Mouse (Mus musculus): ENCODE measurements at regions not wholly inside any gene's neighbourhood (a gene's known extent, or its start where the extent isn't known, plus 50 kb on each side); places are given as distances from the start of the nearest gene placed in this dataset.

- in situ Hi-C loops (cut with MboI, MseI) = no loop called here
Measured at GRCm38 (mm10) chr12:14415543-14416181, 263.8 kb upstream of the Fam84a start.

GRCm38 (mm10) chr12:14411102-14411501 lies 259.2 kb upstream of the Fam84a start:
- in situ Hi-C loops (cut with MboI, MseI) = no loop called here

GRCm38 (mm10) chr12:14405796-14406195 lies 253.9 kb upstream of the Fam84a start:
- in situ Hi-C loops (cut with MboI, MseI) = no loop called here

- in situ Hi-C loops (cut with MboI, MseI) = no loop called here
Measured at GRCm38 (mm10) chr12:14376211-14376610, 224.4 kb upstream of the Fam84a start.

GRCm38 (mm10) chr12:14338244-14338799 lies 186.5 kb upstream of the Fam84a start:
- in situ Hi-C loops (cut with MboI, MseI) = no loop called here

- in situ Hi-C loops (cut with MboI, MseI) = no loop called here
Measured at GRCm38 (mm10) chr12:14337813-14338212, 186.0 kb upstream of the Fam84a start.

GRCm38 (mm10) chr12:14318693-14319092 lies 166.8 kb upstream of the Fam84a start:
- in situ Hi-C loops (cut with MboI, MseI) = no loop called here

- in situ Hi-C loops (cut with MboI, MseI) = no loop called here
Measured at GRCm38 (mm10) chr12:14316392-14316791, 164.5 kb upstream of the Fam84a start.

- in situ Hi-C loops (cut with MboI, MseI) = no loop called here
Measured at GRCm38 (mm10) chr12:14315780-14316179, 163.9 kb upstream of the Fam84a start.

GRCm38 (mm10) chr12:14302366-14302930 lies 150.6 kb upstream of the Fam84a start:
- in situ Hi-C loops (cut with MboI, MseI) = no loop called here

- in situ Hi-C loops (cut with MboI, MseI) = no loop called here
Measured at GRCm38 (mm10) chr12:14301676-14302365, 150.0 kb upstream of the Fam84a start.

- in situ Hi-C loops (cut with MboI, MseI) = no loop called here
Measured at GRCm38 (mm10) chr12:14292083-14292482, 140.2 kb upstream of the Fam84a start.

- in situ Hi-C loops (cut with MboI, MseI) = no loop called here
Measured at GRCm38 (mm10) chr12:14287657-14288056, 135.8 kb upstream of the Fam84a start.

GRCm38 (mm10) chr12:14286676-14287075 lies 134.8 kb upstream of the Fam84a start:
- in situ Hi-C loops (cut with MboI, MseI) = no loop called here

- in situ Hi-C loops (cut with MboI, MseI) = no loop called here
Measured at GRCm38 (mm10) chr12:14285870-14286535, 134.1 kb upstream of the Fam84a start.

- in situ Hi-C loops (cut with MboI, MseI) = no loop called here
Measured at GRCm38 (mm10) chr12:14283106-14283692, 131.3 kb upstream of the Fam84a start.

GRCm38 (mm10) chr12:14275265-14275664 lies 123.4 kb upstream of the Fam84a start:
- in situ Hi-C loops (cut with MboI, MseI) = no loop called here

GRCm38 (mm10) chr12:14274796-14275195 lies 122.9 kb upstream of the Fam84a start:
- in situ Hi-C loops (cut with MboI, MseI) = no loop called here

GRCm38 (mm10) chr12:14271216-14271615 lies 119.4 kb upstream of the Fam84a start:
- in situ Hi-C loops (cut with MboI, MseI) = no loop called here

- in situ Hi-C loops (cut with MboI, MseI) = no loop called here
Measured at GRCm38 (mm10) chr12:14261102-14261501, 109.2 kb upstream of the Fam84a start.

GRCm38 (mm10) chr12:14260288-14260687 lies 108.4 kb upstream of the Fam84a start:
- in situ Hi-C loops (cut with MboI, MseI) = no loop called here

- in situ Hi-C loops (cut with MboI, MseI) = no loop called here
Measured at GRCm38 (mm10) chr12:14253336-14253735, 101.5 kb upstream of the Fam84a start.
